Mouse (Mus musculus) brain, embryonic 14.5 days (tissue): Measurements from ENCODE around the gene Prdm16.

Experiments used
- CTCF ChIP-seq: fragments of 200-500 bp; IDR thresholded peaks from 2 replicates; pipeline ENCODE4 v1.5.1; 2012; ENCODE audit warnings: inconsistent platforms, mild to moderate bottlenecking, moderate library complexity, borderline replicate concordance; ENCODE audit not compliant: insufficient read depth, insufficient read length; ENCODE audit errors: extremely low read depth
- POLR2A ChIP-seq: fragments of 200-500 bp; IDR thresholded peaks from 2 replicates; pipeline ENCODE4 v1.6.1; 2012; ENCODE audit warnings: mild to moderate bottlenecking, inconsistent platforms, borderline replicate concordance; ENCODE audit not compliant: poor library complexity, insufficient read depth, insufficient read length, severe bottlenecking; ENCODE audit errors: extremely low read depth

GRCm38 (mm10) chr4:154602409-154602808, 34.3 kb downstream of the Prdm16 start:
- TF ChIP-seq CTCF (no peak), POLR2A (no peak)
